Mouse (Mus musculus) lung, postnatal 0 days (tissue): ENCODE measurements at regions not wholly inside any gene's neighbourhood (a gene's known extent, or its start where the extent isn't known, plus 50 kb on each side); places are given as distances from the start of the nearest gene placed in this dataset.

ENCODE experiments used
- ATAC-seq: fragments of 200-750 bp; cut with Nextera tagmentation; 2 replicates; pipeline ENCODE4 v1.8.0; 2017; ENCODE audit warnings: moderate library complexity
- DNase-seq: peaks from one replicate; pipeline ENCODE4 v3.0.0-alpha.2; 2016; ENCODE audit warnings: low spot score
- H3K27ac ChIP-seq: fragments of 300-500 bp; sonication (generic); 2 replicates; pipeline ENCODE4 v1.5.1; 2014; ENCODE audit warnings: antibody characterized with exemption, mild to moderate bottlenecking, low read length, mixed read lengths
- H3K27me3 ChIP-seq: fragments of 300-500 bp; sonication (generic); replicated peaks from 2 replicates; pipeline ENCODE4 v1.6.1; 2014; ENCODE audit warnings: low read length, mixed read lengths; ENCODE audit not compliant: insufficient read depth
- H3K36me3 ChIP-seq: fragments of 300-500 bp; sonication (generic); 2 replicates; pipeline ENCODE4 v1.6.1; 2014; ENCODE audit warnings: low read length, mixed read lengths; ENCODE audit not compliant: insufficient read depth
- H3K4me1 ChIP-seq: fragments of 300-500 bp; sonication (generic); 2 replicates; pipeline ENCODE4 v1.6.1; 2014; ENCODE audit warnings: antibody characterized with exemption, low read depth, low read length, mixed read lengths; ENCODE audit not compliant: insufficient read depth
- H3K4me2 ChIP-seq: fragments of 300-500 bp; sonication (generic); replicated peaks from 2 replicates; pipeline ENCODE4 v1.6.1; 2014; ENCODE audit warnings: low read depth, mild to moderate bottlenecking, low read length, moderate library complexity, mixed read lengths
- H3K4me3 ChIP-seq: fragments of 300-500 bp; sonication (generic); 2 replicates; pipeline ENCODE4 v1.5.1; 2014; ENCODE audit warnings: low read depth, low read length
- H3K9ac ChIP-seq: fragments of 300-500 bp; sonication (generic); replicated peaks from 2 replicates; pipeline ENCODE4 v1.6.1; 2014; ENCODE audit warnings: low read depth, mild to moderate bottlenecking
- H3K9me3 ChIP-seq: fragments of 300-500 bp; sonication (generic); 2 replicates; pipeline ENCODE4 v1.6.1; 2016; ENCODE audit warnings: low read length, mixed read lengths
- CTCF ChIP-seq: IDR thresholded peaks from 2 replicates; pipeline ENCODE4 v1.5.1; 2016; ENCODE audit warnings: antibody characterized with exemption, mild to moderate bottlenecking
- EP300 ChIP-seq: IDR thresholded peaks from 2 replicates; pipeline ENCODE4 v1.6.1; 2016; ENCODE audit warnings: antibody characterized with exemption, mild to moderate bottlenecking, control low read depth
- WGBS: fragments of 180-500 bp; shearing (Covaris S2); extraction: QIAGEN DNeasy Blood & Tissue Kit; methylation state at CpG from one replicate; pipeline ENCODE4 v1.1.7; 2014; 5-methylcytosine and 5-hydroxymethylcytosine counted together

DNA sequence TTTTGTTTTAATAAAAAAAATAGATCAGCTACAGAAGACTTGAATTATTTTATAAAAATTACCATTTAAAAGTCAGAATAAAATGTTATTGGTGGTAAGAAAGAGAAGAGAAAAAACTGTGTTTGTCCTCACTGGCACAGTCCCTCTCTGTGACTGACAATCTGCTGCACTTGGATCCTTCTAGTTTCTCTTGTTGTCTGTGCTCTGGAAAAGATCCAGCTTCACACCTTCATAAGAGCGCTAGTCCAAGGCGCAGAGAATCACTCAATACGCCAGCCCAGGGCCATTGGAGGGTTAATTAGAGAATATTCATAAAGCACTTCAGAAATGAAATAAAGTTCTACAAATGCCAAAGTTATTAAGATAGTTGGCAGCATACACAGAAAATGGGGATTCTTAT is 153.8 kb downstream of the Lmbrd1 start:
- no peaks in the 10 kb centered on the region for H3K27me3 ChIP-seq
- no peaks in the 10 kb centered on the region for H3K4me1 ChIP-seq
- TF ChIP-seq EP300 (no peak), CTCF (no peak)
- 82% methylated on average over 3 of the region's 3 CpGs for WGBS
- no peak overlapping the region for H3K4me2 ChIP-seq
- DNase-seq (no peak), ATAC-seq (no peak)
- H3K36me3 ChIP-seq = no peaks in the 10 kb centered on the region
- no peak overlapping the region for H3K4me3 ChIP-seq
- no peak overlapping the region for H3K27ac ChIP-seq
- no peak overlapping the region for H3K9ac ChIP-seq
- H3K9me3 ChIP-seq = no peaks in the 10 kb centered on the region

DNA sequence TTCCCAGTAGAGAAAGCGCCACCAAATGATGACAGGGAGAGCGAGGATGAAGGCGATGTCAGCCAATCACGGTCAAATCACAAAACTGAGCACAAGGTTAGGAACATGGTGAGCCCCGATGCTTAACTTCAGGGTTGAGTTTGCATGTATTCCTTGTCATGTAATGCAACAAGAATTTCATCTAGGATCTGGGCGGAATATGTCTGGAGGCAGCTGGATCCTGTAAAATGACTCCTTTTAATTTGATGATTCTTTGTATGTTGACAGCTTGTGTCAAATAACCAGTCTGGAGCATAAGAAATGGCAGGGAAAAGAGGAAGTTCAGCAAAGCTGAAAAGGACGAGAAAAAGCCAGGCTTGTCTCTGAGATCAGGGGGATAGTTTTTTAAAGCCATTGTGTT is 188.4 kb downstream of the Lmbrd1 start:
- Histone ChIP-seq H3K4me1 (no peaks in the 10 kb centered on the region), H3K9me3 (no peaks in the 10 kb centered on the region), H3K27me3 (no peaks in the 10 kb centered on the region), H3K4me2 (no peak overlapping the region), H3K9ac (no peak overlapping the region), H3K4me3 (no peak overlapping the region), H3K36me3 (no peaks in the 10 kb centered on the region), H3K27ac (no peak overlapping the region)
- TF ChIP-seq EP300 (no peak), CTCF (no peak)
- DNase-seq = peak; percentile 43
- no peak for ATAC-seq
- WGBS = 52% methylated on average over 7 of the region's 7 CpGs

DNA sequence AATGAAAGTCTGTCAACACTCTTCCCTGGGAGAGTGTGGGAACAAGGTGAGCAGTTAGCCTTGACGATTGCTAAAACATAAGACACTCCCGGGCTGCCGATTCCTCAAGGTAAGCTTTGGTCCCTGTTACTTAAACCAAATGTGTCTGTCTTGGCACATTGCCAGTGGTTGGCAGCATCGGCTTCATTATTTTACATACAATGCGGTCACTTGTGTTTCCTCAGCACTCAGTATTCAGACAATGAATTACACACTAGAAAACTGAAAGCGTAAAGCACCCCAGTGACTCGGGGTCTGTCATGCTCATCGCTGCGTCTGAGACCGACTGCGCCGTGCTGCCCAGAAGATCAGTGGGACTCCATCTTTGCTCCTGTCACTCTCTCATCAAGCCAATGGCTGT is 191.3 kb downstream of the Lmbrd1 start:
- Histone ChIP-seq H3K9ac (no peak overlapping the region), H3K4me2 (no peak overlapping the region), H3K27ac (no peak overlapping the region), H3K4me3 (no peak overlapping the region), H3K36me3 (no peaks in the 10 kb centered on the region), H3K27me3 (no peaks in the 10 kb centered on the region), H3K9me3 (no peaks in the 10 kb centered on the region), H3K4me1 (no peaks in the 10 kb centered on the region)
- WGBS = 67% methylated on average over 12 of the region's 12 CpGs
- no peak for ATAC-seq
- TF ChIP-seq EP300 = no peak
- TF ChIP-seq CTCF = no peak
- no peak for DNase-seq

DNA sequence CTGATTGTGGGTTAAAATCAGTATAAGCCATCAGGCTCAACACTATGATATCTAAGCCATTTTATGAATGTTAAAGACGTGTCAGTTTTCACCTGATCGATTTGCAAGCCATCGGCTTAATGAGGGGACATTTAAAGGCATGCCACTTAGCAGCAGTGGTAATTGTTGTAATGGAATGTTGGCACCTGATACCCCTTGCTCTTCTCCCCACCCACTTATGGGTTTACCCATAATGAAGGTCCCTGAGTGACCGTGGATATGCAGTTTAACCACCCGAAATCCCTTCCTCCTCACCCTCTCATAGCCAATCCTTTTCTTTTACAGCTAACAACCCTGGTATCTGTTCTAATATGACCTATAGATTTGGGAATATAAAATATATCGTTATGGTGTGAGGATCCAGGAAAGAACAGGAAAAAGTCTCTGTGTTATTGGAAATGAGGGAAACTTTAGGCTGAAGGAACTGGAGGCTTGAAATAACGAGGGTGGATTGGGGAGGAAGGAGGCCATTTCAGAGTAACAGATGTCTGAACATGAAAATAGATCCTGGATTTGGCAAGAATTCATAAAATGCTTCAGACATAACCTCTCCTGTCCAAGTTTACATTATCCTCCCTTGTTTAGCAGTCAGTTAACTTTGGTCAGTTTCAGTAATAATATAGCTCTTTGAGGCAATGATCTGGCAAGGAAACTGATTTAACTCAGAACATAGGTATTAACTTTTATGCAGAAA is 192.4 kb downstream of the Lmbrd1 start:
- Histone ChIP-seq H3K27ac (no peak overlapping the region), H3K9ac (no peak overlapping the region), H3K4me3 (no peak overlapping the region), H3K4me1 (no peaks in the 10 kb centered on the region), H3K27me3 (no peaks in the 10 kb centered on the region), H3K36me3 (no peaks in the 10 kb centered on the region), H3K4me2 (no peak overlapping the region), H3K9me3 (no peaks in the 10 kb centered on the region)
- 77% methylated on average over 7 of the region's 7 CpGs for WGBS
- TF ChIP-seq CTCF (no peak), EP300 (no peak)
- ATAC-seq (no peak), DNase-seq (no peak)

DNA sequence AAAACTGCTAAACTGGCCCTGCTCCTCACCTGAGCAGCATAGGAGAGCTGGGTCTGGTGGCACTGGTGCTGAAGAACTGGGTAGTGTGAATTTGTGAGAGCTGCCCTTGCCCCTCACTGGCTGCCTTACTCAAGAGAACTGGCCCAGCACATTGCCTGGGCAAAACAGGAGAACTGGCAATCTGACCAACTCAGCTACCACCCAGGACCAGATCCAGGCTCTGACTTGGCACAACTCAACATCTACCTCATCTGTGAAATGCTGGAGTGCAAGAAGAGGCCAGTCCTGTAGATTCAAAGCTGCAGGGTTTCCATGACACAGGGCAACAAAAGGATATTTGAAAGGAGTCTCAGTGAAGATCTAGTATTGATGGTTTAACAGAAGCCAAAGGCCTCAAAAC is 198.6 kb downstream of the Lmbrd1 start:
- TF ChIP-seq CTCF = no peak
- TF ChIP-seq EP300 = no peak
- no peaks in the 10 kb centered on the region for H3K9me3 ChIP-seq
- H3K4me1 ChIP-seq = no peaks in the 10 kb centered on the region
- H3K9ac ChIP-seq = no peak overlapping the region
- ATAC-seq (no peak), DNase-seq (no peak)
- H3K27me3 ChIP-seq = no peaks in the 10 kb centered on the region
- no peak overlapping the region for H3K27ac ChIP-seq
- H3K4me2 ChIP-seq = no peak overlapping the region
- H3K4me3 ChIP-seq = no peak overlapping the region
- no peaks in the 10 kb centered on the region for H3K36me3 ChIP-seq

DNA sequence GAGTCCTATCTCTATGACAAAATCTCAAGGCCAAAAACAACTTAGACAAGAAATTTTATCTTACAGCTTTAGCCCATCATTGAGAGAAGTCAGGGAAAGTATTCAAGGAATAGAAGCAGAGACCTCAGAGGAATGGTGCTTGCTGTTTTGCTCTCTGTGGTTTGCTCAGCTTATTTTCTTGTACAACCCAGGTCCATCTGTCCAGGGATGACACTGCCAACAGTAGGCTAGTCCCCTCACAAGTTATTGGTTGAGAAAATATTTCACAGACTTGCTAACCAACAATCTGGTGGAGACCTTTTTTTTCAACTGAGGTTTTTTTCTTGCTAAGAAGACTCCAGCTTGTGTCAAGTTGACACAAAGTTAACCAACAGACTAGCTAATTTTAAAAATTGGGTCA is 205.2 kb downstream of the Lmbrd1 start:
- no peak for DNase-seq
- Histone ChIP-seq H3K9me3 (no peaks in the 10 kb centered on the region), H3K4me1 (no peaks in the 10 kb centered on the region), H3K36me3 (no peaks in the 10 kb centered on the region), H3K4me3 (no peak overlapping the region), H3K4me2 (no peak overlapping the region), H3K9ac (no peak overlapping the region), H3K27me3 (no peaks in the 10 kb centered on the region), H3K27ac (no peak overlapping the region)
- ATAC-seq = no peak
- TF ChIP-seq EP300 = no peak
- TF ChIP-seq CTCF = no peak

DNA sequence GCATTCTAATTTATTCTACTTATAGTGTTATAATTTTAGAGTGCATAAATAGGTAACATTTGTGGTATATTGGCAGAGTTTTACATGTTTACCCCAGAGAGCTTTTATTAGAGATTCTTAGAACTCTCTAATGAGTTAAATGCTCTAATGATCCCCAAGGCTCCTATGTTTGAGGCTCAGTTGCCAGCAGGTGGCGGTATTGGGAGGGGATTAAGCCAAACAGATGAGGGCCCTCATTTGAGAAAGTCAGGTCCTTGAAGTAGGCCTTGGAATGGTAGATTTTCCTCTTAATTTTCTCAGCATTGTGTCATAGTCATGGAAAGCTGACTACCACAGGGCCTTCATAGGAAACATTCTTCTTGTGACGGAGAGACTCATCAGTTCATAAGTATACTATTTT is 222.8 kb downstream of the Lmbrd1 start:
- Histone ChIP-seq H3K9me3 (no peaks in the 10 kb centered on the region), H3K9ac (no peak overlapping the region), H3K27ac (no peak overlapping the region), H3K4me2 (no peak overlapping the region), H3K27me3 (no peaks in the 10 kb centered on the region), H3K4me1 (no peaks in the 10 kb centered on the region), H3K36me3 (no peaks in the 10 kb centered on the region), H3K4me3 (no peak overlapping the region)
- 34% methylated on average over 2 of the region's 2 CpGs for WGBS
- ATAC-seq (no peak), DNase-seq (peak; percentile 52)
- TF ChIP-seq CTCF = peak; percentile 67
- no peak for TF ChIP-seq EP300
